Mouse (Mus musculus): Measurements from ENCODE around the gene Pgbd5.

DNA sequence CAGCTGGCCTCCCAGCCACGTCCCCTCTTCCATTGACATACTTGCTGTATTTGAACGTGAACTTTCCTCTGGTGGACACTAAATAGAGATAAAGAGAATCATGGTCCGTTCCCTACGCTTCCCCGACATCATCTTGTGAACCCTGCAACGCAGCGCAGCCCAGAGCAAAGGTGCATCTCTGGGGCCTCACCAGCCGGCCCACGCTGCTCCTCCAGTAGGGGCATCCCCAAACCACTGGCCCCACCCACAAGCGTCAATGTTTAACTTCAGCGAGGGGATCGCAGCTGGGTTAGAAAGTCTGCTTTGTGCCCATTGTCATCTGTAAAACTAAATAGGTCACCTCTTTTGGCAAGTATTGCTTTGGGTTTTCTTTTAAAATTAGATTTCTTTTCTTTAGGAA is 95.5 kb downstream of the Pgbd5 start:
- TF ChIP-seq POLR2A (IDR thresholded peaks at IDR 0.05; ENCODE audit: borderline replicate concordance, control insufficient read depth, low read depth, low read length): no peak
- no peak for TF ChIP-seq CTCF (IDR thresholded peaks at IDR 0.05; ENCODE audit: control insufficient read depth, insufficient read depth, low read length)
